Mouse (Mus musculus): ENCODE measurements around the gene Pop5.
A peak's percentile ranks its signal among the peaks of the same experiment; 100 is the strongest.

Pop5 gene

DNA sequence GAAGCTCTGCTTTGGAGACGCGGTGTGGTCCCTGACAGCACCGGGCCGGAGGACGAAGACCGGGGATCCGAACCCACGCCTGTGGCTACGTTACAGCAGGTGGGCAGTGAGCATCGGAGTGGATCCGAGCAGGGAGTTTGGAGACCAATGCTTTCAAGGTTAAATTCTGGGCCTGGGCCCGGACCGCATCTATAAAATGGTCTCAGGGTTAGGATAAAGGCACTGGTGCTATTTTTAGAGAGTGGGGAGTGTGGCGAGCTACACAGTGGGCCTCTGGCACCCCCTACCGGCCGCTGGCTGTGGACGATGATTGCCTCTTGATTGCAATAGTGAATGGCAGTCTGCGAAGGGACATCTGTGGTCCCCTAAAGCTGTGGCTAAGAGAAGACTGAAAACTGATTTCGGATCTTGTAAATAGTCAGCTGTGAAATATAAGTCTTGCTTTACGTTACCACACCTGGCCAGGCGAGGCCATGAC lies at the start of gene Pop5:
TSS of gene Pop5 (plus strand) at position 51 of the 478 bp plus-strand sequence.
- peak; percentile 75 to 81 for DNase-seq (ENCODE audit: low spot score in 2 of 2)

DNA sequence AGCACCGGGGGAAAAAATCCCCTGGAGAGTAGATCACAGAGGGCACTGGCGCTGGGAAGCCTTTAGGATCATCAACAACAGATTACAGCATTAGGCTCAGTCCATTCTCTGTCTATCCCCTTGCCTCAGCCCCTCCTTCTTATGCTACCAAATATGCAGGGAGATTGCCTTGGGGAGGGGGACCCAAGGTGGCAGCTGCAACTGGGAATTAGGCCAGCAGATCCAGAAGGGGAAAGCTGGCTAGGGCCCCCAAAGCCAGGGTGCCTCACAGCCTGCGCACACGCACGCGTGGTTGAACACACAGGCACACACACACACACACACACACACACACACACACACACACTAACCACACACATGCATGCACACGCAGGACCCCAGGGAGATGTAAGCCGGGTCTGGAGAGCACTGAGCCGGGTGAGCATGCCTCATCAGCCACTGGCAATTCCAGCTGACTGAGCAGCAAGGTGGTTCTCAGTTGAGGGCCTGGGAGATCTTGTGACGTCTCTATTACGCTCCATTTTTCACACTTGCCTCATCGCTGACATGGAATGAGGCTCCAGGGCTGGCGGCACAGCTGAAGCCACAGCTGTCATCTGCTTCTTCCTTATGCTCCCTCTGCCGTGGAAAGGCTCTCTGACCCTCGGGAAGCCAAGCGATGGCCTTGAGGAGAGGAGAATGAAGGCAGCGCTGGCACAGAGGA lies 49.1 kb upstream of the Pop5 start:
- no peak for DNase-seq (ENCODE audit: low spot score in 2 of 2)

DNA sequence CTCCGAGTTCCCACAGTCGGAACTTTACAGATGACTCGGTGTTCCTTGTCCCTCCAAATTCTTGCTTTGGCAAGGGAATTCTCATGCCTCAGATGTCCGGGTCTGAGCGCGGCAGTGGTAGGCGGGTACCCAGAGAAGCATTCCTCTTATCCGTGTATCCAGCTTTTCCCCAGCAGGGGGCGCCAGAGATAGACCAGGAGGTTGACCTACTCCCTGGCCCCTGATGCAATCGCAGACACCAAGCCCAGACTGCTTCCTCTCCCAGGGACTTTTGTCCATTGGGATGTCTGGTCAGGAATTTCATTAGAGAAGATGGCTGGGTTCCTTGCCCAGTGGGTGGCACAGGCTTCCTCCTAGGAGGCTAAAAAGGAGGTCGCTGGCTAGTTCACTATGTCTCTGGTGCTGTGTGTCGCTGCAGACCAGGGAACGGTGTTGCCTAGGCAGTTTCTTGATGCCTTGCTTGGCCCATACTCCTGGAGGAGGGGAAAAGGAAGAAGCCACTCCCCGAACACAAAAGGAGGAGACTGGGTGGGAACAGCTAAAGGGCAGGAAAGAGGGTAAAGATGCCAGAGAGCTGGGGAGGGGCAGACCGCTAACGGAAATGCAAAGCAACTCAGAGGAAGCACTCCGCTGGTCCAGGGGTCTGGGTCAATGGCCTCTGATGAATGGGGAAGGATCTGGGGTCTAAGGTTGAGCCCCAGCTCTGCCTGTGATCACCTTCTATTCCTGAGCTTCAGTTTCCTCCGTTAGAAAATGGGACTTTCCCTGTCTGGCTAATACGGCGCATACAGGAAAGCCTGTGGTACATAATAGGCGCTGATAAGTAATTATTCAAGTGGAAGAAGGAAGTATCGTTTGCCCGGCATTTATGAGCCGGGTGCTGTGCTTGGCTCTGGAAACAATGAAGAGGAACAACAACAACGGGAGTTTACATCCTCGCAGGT lies 48.2 kb upstream of the Pop5 start:
- peak; percentile 84 to 87 for DNase-seq (ENCODE audit: low spot score in 2 of 2)

DNA sequence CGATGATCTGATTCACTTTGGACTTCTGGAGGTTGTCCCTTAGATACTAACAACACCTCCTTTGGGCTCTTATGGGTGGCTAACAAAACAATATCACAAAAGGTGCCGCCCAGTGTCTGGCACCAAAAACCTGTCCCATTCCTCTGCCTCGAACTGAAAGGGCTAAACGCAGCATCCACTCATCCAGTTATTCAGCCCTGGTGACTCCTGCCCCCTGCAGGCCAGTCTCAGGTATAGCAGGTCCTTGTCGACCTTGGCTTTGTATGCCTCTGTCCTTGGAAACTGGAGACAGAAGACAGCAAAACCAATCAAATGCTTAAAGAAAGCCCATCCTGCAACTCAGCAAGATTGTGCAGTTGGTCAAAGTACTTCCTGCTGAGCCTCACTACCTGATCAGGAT lies 46.8 kb upstream of the Pop5 start:
- DNase-seq (ENCODE audit: low spot score in 2 of 2), result no peak

DNA sequence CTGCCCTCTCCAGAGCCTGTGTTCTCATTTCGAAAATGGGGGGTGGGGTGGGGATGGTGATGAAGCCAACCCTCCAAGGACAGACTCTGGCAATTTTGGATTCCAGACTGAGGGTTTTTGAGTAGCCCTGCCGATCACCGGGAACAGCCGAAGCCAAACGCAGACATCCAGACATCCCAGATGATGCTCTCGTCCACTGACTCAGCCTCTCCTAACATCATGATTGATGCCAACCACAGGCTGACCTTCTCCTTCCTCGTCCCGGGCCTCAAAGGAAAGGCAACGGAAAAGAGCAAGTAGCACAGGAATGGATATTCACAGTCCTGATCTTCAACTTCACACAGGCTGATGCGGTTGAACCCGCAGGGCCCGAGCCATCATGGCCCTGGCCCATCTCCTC lies 45.6 kb upstream of the Pop5 start:
- no peak for DNase-seq (ENCODE audit: low spot score in 2 of 2)

DNA sequence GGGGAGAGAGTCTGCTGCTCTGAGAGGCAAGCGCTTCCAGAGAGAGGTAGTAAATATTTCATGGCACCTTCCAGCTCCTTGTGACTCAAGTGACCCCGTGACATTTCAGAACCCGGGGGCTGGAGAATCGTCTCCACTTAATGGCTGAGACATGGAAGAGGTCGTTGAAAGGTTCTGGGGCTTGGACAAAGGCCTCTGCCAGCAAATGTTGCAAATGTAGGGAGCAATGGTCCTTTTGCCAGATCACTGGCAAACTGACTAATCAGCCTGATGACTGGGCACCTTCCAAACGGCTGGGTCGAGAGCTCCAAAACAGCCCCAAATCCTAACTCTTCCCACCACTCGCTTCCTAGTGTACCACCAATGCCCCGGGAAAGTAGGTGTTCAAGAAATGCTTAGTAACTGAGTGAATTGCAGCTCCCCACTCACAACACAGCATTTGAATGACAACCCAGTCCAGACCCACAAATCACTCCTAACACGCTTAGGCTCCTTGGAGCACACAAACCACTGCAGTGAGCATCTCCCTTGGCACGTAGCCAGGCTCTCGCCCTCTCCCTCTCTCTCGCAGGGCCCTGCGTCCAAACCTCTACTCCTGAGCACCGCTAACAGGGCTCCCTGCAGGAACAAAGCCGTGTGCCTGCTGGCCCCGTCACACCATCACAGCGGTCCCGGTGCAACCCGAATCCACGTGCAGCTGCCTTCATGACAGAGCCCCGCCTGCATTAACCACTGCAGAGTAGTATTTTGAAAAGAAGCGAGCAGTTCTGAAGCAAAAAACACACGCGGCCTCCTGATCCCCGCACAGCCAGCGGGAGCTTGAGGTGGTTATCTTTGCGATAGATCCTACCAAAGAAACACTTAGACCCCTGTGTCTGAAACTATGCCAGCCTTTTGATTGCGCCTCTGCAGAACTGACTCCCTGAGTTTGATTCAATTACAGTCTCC lies 43.5 kb upstream of the Pop5 start:
- DNase-seq (ENCODE audit: low spot score in 2 of 2), result no peak

DNA sequence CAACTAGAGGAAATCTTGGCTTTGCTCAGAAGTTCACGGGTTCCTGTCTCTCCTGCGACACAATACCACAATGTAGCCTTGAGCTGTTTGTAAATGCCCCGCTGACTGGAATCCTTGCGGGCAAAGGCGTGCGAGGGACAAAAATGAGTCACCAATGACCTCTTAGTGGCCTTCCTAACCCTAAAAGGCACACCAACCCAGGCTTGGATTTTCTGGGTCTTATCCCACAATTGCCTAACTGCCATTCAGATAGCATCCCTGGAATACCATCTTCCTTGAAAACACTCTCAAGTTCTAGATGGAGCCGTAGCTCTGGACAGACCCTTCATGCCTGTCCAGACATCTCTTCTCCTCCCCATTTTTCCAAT lies 42.8 kb upstream of the Pop5 start:
- DNase-seq (ENCODE audit: low spot score in 2 of 2), result no peak

DNA sequence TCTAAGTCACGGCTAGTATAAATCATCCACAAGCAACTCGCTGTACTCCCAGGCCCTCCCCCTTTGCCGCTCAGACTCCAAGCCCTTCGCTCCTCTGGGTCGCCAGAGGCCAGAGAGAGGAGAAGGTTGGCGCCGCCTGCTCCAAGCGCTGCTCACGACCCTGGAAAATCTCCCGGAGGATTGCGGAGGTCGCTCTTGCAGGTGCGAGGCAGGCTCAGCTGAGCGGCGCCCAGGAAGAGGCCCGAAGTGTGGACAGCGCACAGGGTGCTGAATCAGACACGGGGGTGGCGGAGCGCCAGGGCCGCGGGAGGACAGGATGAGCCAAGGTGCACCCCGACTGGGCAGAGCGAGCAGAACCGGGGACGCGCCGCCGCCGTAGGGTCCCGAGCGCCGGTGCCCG lies 42.4 kb upstream of the Pop5 start:
- peak in 1 of 2 experiments; percentile 50 for DNase-seq (ENCODE audit: low spot score in 2 of 2)

DNA sequence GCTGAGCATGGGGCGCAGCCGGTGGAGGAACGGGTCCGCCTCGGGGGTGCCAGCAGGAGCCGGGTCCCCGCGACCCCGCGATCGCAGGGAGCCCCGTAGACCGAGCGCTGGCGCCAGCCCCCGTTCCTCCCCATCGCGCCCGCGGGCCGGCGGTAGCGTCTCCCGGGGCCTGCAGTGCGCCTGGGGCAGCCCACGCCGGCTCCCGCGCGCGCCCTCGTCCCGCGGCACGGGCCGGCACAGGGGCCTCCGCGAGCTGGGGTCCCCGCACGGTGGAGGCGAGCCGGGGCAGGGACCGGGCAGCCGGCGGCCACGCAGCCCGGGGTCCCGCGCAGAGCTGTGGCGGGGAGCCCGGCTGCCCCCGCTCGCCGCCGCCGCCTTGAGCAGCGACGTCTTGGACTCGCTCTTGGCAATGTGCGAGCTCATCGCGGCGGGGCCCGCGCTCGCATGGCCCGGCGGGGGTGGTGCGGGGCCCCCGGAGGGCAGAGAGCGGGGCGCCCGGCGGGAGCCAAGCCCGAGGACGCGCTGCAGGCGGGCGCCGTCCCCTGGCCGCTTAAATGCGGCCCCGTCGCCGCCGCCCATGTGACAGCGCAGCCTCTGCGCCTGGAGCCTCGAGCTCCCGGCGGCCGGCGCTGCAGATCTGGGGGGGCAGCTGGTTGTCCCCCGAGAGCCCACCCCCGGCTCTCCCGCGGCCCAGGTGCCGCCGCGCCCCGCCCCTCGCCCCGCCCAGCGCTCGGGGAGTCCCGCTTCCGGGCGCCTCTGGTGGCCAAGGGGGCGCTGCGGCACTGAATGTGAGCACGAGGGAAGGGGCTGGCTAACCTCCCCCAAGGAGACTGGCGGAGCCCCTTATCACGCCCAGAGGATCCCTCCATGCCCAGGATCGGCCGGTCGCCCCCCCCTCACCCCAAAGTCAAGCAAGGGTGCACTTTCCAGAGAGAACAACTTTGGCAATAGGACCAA lies 41.7 kb upstream of the Pop5 start, which contains the start of gene Cabp1:
TSS of gene Cabp1 (minus strand) at position 713 of the 957 bp plus-strand sequence.
- DNase-seq (ENCODE audit: low spot score in 2 of 2), result peak in 1 of 2 experiments; percentile 35

DNA sequence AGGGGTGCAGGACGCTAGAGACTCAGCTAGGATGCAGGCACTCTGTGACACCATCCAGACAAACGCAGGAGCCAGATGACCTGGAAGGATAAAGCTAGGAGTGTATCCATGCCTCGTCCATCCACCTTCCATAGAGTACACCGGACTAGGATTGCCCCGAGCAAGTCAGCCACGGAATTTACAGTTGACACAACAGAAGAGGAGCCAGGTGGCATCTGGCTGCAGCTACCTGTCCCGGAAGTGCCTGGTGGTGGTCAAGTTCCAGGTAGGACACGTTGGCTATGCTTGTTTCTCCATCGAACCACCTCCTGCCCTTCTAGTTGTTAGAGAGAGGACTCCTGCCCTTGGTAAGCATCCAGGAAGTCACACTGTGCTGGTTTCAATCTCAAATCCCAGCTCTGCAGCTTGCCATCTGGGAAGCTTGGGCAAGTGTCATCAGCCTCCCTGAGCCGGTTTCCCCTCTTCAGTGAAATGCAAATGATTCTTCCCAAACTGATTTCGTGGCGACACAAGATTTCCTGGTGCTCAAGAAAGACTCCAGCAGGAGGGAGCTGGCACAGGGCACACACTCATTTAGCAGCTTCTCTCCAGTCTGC lies 40.9 kb upstream of the Pop5 start:
- no peak for DNase-seq (ENCODE audit: low spot score in 2 of 2)

DNA sequence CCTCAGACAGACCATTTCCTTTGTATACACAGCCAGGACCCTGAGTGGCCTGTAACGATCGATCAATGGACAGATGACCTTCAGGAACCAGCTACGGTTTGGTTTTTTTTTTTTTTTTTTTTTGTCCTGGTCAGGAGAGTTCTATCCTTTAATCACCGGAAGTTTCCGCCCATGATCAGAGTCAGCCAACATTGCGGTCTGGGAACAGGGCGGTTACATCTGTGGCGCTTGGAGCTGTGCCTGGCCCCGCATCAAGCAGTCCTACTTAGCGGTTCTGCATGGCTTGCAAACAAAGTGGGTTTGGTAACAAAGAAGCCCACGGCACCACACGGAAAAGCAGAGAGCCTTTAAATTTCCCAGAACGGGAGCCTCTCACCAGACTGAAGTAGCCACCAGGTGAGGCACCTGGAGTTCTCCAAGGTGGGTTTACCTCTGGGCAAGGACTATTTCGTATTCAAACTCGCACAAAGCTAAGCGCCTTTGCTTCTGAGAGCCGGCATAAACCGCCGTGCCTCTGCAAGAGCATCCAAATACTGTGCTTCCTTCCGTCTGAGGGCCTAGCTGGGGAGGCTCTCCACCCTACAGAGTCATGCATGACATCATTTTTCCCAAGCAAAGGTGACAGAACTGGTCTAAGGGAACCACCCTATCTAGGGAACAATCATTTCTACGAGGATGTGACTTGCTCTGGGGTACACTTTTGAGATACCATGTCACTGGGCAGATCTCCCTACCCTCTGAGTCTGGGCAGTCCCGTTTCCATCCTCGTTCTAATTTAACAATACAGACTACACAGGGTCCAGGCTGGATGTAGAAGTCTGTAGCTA lies 31.7 kb upstream of the Pop5 start:
- no peak for DNase-seq (ENCODE audit: low spot score in 2 of 2)

DNA sequence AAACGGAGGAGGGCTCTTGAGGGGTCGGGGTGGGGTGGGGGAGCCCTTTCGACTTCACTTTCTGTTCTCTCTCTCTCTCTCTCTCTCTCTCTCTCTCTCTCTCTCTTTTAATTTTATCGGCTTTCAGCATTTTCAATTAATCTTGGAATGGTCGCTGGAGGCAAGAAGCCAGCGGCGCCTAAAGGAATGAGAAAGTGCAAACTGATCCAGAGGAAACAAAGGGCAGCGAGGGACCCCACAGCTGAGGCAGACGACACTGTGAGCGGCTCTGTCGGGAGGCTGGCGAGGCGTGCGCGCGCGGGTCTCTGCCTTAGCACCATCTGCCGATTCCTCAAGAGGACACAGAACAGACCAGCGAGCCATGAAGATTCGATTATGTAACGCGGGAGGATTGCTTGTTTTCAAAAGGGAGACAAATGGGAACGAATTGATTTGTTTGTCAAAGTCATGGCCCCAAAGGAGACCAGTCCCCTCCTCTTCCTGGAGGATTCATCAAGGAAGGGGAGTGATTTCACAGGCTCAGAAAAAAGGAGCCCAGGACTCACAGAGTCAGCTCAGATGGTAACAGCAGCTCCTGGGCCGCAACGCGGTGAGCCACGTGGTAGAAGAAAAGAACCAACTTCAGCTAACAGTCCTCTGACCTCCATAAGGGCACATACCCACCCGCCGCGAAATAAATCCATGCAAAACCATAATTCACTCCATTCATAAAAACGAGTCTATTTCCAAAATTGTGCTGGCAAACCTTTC lies 30.9 kb upstream of the Pop5 start:
- DNase-seq (ENCODE audit: low spot score in 2 of 2), result peak in 1 of 2 experiments; percentile 19

DNA sequence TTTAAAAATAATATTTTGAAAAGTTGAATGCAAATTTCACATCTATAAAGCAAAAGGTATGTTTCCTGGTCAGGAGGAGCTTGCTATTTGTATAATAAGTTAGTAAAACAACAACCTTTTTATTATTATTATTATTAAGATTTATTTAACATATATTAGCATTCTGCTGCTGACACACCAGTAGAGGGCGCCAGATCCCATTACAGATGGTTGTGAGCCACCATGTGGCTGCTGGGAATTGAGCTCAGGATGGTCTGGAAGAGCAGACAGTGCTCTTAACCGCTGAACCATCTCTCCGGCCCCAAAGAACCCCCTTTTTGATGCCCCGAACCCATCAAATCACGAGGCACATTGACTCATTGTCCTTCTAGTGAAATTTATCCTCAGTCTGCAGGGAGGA lies 28.4 kb upstream of the Pop5 start:
- DNase-seq (ENCODE audit: low spot score in 2 of 2), result no peak

DNA sequence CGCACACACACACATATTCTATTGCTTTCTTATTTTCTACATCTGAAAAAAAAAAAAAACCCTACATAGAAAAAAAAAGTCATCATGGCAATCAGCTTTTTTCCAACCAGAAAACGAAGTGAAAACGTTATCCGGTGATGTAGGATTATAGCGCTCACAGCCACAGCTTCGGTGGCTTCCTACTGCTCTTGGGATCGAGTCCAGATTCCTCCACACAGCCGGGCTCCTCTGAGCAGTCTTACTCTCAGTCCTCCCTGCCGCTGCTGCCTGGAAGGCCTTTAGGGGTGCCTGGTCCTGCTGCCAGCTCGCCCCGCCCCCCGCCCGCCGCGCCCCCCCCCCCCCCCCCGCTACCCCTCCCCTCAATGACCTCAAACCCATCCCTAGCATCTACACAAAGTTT lies 27.7 kb upstream of the Pop5 start:
- no peak for DNase-seq (ENCODE audit: low spot score in 2 of 2)

DNA sequence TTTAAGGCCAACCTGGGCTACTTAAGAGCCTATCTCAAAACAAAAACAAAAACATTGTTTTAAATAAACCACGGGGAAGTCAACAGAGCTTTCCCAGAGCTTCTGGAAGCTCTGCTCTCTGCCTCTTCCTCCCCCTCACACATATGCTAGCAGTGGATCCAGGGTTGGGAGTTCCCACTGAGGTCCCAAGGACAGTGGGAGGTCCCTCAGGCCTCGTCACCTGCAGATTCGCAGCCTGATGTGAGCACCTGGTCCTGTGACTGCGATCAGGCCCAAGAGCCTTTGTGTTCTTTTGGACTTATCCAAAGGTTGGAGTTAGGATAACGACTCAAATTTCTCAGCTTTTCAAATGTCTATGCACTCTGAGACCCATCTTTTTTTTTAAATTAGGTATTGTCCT lies 27.0 kb upstream of the Pop5 start:
- no peak for DNase-seq (ENCODE audit: low spot score in 2 of 2)

DNA sequence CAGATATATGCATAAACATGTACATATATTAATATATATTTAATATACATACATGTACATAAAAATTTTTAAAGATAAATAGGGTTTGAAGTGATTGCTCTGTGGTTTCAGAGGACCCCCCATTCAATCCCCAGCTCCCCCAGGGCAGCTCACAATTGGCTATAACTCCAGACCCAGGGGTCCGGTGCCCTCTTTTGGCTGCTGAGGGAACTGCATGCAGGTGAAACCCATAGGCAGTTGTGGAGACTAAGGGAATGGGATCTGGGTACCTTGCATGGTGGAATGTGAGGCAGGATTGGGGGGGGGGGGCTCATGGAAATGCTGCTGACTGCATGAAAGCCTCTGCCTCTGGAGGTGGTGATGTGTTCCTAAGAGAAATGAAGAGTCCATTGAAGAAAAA lies 25.3 kb upstream of the Pop5 start:
- no peak for DNase-seq (ENCODE audit: low spot score in 2 of 2)

DNA sequence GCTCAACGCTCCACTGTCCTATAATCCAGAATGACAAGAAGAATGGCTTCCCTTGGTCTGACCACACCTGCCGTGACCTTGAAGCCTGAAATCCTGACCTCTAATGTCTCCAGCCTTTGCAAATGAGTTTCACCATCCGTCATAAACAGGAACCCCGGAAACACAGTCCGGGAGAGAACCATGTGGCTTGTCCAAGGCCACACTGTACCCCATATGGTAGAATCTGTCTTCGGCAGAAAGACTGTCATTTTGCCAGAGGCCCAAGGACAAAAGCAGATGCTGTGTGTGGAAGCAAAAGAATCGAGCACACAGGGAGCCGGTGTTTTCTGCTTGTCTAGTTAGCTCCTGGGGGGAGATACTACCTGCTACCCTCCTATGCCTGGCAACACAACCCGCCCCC lies 23.2 kb upstream of the Pop5 start:
- DNase-seq (ENCODE audit: low spot score in 2 of 2), result no peak

DNA sequence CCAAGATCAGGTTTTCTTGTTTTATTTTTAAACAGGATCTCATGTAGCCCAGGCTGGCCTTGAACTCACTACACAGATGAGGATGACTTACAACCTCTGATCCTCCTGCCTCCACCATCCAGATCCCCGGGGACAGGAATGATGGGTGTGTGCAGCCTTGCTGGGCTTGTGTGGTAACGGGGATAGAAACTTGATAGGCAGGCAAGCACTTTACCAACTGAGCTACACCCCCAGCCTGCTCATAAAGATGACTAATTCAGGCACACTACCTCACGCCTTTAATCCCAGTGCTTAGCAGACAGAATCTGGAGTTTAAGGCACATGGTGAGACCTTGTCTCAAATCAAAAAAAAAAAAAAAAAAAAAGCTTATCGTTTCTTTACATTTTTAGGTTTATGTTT lies 22.8 kb upstream of the Pop5 start:
- no peak for DNase-seq (ENCODE audit: low spot score in 2 of 2)

DNA sequence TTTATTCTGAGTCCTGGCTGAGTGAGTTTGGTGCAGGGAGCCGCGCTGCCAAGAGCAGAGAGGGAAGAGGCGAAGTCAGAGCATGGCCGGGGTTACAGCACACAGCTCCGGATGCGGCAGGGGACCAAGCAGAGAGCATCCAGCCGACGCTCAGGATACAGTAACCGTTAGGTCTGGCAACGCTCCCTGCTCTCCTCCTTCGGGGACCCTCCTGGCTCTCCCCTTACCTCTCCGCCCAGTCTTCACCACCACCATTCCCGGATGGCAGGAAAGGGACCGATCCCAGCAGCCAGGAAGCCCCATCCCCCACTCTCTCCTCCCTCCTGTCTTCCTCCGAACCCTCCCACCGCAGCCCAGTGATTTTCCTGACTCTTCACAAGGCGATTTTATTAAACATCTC lies 20.8 kb upstream of the Pop5 start:
- DNase-seq (ENCODE audit: low spot score in 2 of 2), result no peak

Measured in urinary bladder, adult 18-20 months (tissue).